Mouse (Mus musculus) cerebellum, adult 2 months (tissue): ENCODE measurements around the gene Zfp335. TPM values are rescaled to one million over a fixed set of nuclear protein-coding genes. Genes with fewer than 3 reads are reported as not detected.
A peak's percentile ranks its signal among the peaks of the same experiment; 100 is the strongest.

Source experiments
- DNase-seq, 2 experiments: peaks; one replicate each; pipeline ENCODE4 v3.0.0; 2021
- H3K27ac ChIP-seq: fragments of 200-500 bp; 2 replicates; pipeline ENCODE4 v1.5.1; 2012; ENCODE audit warnings: low read length, control low read depth, inconsistent platforms; ENCODE audit not compliant: insufficient read depth
- H3K27me3 ChIP-seq: fragments of 200-500 bp; 2 replicates; pipeline ENCODE4 v1.6.1; 2012; ENCODE audit warnings: inconsistent platforms, mild to moderate bottlenecking, low read length, moderate library complexity; ENCODE audit not compliant: control insufficient read depth, insufficient read depth
- H3K4me1 ChIP-seq: fragments of 200-500 bp; 2 replicates; pipeline ENCODE4 v1.6.1; 2011; ENCODE audit warnings: low read length; ENCODE audit not compliant: control insufficient read depth, insufficient read depth
- H3K4me3 ChIP-seq: fragments of 200-500 bp; replicated peaks from 2 replicates; pipeline ENCODE3; 2011; ENCODE audit warnings: mild to moderate bottlenecking, low read depth, low read length, control low read depth; ENCODE audit not compliant: insufficient read depth
- CTCF ChIP-seq: fragments of 200-500 bp; IDR thresholded peaks from 2 replicates; pipeline ENCODE4 v1.5.1; 2011; ENCODE audit warnings: low read depth, mild to moderate bottlenecking, control low read depth, low read length, moderate library complexity, borderline replicate concordance; ENCODE audit not compliant: insufficient read depth
- POLR2A ChIP-seq: fragments of 200-500 bp; IDR thresholded peaks from 2 replicates; pipeline ENCODE4 v1.6.1; 2011; ENCODE audit warnings: low read length, control low read depth, borderline replicate concordance; ENCODE audit not compliant: insufficient read depth
- WGBS: fragments of 180-500 bp; shearing (Covaris S2); methylation state at CpG from one replicate; pipeline ENCODE4 v1.1.7; 2018; 5-methylcytosine and 5-hydroxymethylcytosine counted together
- polyA plus RNA-seq: library from polyadenylated mRNA; depleted of rRNA; stranded (reverse); fragments of >200 nt; gene quantifications from 2 replicates; pipeline ENCODE4 v1.2.3, GENCODE M21; 2012

The Zfp335 gene
- polyA plus RNA-seq, 1 experiment = 32.0 TPM

DNA sequence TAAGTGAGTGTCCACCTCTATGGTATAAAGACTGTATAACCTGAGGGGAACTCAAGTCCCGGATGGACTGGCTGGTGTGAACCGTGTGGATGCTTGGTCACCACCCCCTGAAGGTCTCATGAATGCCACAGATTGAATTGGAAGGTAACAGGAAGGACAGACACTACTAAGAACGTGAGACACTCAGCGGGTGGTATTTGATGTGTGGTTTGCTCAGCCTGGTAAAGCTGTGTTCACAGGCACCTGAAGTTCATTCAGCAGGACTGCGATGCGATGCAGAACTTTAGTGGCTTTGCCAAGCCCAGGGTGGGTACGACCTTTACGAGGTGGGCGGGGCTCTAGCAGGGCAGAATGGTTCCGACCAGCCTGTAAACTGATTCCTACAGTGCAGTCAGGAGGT, 5.8 kb upstream of the Zfp335 start:
- no peak overlapping the region for H3K27ac ChIP-seq
- no peaks in the 10 kb centered on the region for H3K27me3 ChIP-seq
- no peak for DNase-seq
- WGBS = 67% methylated on average over 10 of the region's 10 CpGs
- no peak overlapping the region for H3K4me3 ChIP-seq
- peaks cover 2% of the 10 kb centered on the region; the same call in 1 of the 2 replicates for H3K4me1 ChIP-seq
- TF ChIP-seq CTCF = no peak
- TF ChIP-seq POLR2A = no peak

DNA sequence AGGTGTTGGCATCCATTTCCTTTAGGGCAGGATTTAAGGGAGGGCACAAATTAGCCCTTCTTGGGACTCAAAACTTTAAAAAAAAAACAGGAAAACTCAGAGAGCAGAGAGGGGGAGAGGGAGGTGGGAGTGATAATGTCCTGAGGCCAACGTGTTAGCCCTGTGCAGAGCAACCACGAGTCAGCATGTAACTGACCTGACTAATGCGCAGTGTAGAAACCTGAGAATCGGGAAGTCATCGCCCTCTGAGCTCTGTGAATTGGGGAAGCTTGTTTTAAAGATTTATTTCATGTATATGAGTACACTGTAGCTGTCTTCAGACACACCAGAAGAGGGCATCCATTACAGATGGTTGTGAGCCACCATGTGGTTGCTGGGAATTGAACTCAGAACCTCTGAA, 5.3 kb upstream of the Zfp335 start:
- Histone ChIP-seq H3K4me1 (peaks cover 5% of the 10 kb centered on the region; the same call in 1 of the 2 replicates), H3K4me3 (no peak overlapping the region), H3K27me3 (no peaks in the 10 kb centered on the region), H3K27ac (no peak overlapping the region)
- no peak for TF ChIP-seq POLR2A
- TF ChIP-seq CTCF = no peak
- no peak for DNase-seq
- WGBS = 91% methylated on average over 5 of the region's 5 CpGs

DNA sequence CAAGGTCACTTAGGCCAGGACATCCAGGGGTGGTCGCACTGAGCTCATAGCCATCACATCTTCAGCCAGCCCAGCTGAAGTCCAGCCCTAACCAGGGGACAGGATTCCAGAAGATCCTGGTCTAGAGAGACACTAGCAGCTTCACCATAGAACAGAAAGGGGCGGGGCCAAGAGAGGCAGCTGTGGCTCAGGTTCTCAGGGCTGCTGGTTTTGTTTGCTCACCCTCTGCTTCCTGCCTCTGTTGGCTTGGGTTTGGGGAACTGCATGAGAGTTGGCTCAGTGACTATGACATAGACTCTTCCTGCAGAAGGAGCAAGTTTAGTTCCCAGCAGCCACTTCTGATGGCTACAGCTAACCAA, 1.9 kb upstream of the Zfp335 start:
- DNase-seq = no peak
- Histone ChIP-seq H3K4me1 (peaks cover 12% of the 10 kb centered on the region), H3K27ac (no peak overlapping the region), H3K4me3 (no peak overlapping the region), H3K27me3 (no peaks in the 10 kb centered on the region)
- 93% methylated on average over 2 of the region's 2 CpGs for WGBS
- TF ChIP-seq CTCF = no peak
- no peak for TF ChIP-seq POLR2A

DNA sequence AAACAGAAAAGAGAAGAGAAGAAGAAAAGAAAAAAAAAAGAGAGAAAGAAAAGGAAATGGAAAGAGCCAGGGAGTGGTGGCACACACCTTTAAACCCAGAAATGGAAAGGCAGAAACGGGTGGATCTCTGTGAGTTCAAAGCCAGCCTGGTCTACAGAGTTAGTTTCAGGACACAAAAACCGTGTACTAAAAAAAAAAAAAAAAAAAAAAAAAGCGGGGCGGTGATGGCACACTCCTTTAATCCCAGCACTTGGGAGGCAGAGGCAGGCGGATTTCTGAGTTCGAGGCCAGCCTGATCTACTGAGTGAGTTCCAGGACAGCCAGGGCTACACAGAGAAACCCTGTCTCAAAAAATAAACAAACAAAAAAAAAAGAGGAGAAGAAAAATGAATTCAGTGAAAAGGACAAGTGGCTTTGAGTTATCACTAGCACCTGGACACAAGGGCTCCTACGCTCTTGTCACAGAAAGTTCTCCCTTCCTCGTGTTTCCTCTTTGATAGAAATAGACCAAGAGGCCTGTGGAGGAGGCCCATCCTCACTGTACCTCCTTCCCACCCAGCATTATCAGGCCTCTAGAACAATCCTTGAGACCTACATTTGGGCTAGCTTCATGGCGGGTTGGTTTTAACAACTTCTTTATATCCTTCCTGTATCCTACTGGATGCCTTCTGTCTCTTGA, 1.3 kb upstream of the Zfp335 start:
- Histone ChIP-seq H3K27me3 (no peaks in the 10 kb centered on the region), H3K4me3 (no peak overlapping the region), H3K4me1 (peaks cover 12% of the 10 kb centered on the region), H3K27ac (no peak overlapping the region)
- 90% methylated on average over 8 of the region's 9 CpGs for WGBS
- no peak for TF ChIP-seq CTCF
- no peak for TF ChIP-seq POLR2A
- DNase-seq = no peak

DNA sequence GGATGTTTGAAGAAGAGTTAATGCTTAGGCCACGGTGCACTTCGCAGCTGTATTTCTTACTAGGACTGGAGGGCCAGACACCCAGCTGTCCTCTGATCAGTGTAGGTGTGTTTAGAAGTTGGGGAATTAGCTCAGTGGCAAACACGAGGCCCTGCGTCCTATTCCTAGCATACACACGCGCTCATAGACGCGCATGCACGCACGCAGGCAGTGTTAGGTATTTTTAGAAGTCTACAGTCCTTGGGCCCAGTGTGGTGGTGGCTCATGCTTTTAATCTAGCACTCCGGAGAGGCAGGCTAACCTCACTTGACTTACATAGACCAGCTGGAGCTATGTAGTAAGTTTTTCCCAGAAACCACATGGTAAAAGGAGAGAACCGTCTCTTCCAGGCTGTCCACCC, 594 bp upstream of the Zfp335 start:
- Histone ChIP-seq H3K4me3 (peak overlapping the region; percentile 99), H3K4me1 (peaks cover 12% of the 10 kb centered on the region), H3K27me3 (no peaks in the 10 kb centered on the region), H3K27ac (peak overlapping the region; percentile 100)
- TF ChIP-seq POLR2A = no peak
- no peak for TF ChIP-seq CTCF
- no peak for DNase-seq
- WGBS = 3% methylated on average over 12 of the region's 12 CpGs

DNA sequence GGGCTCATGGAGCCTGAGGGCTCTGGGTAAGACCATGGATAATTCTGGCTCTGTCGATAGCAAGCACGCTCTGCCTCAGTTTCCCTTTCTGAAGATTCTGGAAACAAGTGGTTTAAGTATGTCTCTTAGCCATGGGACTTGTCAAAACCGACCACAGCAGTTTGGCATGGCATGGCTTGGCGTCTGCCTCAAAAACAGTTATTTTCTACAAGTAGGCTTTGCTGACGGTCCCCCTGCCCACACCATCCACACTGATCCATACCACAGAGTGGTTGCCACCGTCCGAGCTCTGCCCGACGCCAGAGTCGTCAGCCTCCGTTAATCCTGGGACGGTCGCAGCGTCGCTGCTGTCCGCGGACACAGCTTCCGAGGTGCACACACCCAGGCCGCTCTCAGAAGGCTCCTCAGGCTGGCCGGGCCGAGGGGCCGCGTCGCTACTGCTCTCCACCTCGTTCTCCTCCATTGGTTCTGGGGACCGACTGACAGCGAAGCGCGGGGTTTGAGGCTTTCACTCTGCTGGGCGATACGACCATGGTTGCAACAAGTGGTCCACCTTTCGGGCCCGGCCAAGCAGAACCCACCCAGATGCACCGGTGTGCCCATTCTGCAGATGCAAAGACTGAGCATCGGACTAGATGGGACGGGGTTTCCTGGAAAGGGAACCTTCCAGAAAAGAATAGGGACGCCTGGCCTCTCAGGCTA, 1.0 kb downstream of the Zfp335 start:
- TF ChIP-seq CTCF (no peak), POLR2A (no peak; the same call in 1 of the 2 replicates)
- Histone ChIP-seq H3K27ac (peak overlapping the region; percentile 100), H3K27me3 (no peaks in the 10 kb centered on the region), H3K4me3 (peak overlapping the region; percentile 99), H3K4me1 (peaks cover 12% of the 10 kb centered on the region)
- no peak for DNase-seq
- WGBS = 3% methylated on average over 37 of the region's 37 CpGs

DNA sequence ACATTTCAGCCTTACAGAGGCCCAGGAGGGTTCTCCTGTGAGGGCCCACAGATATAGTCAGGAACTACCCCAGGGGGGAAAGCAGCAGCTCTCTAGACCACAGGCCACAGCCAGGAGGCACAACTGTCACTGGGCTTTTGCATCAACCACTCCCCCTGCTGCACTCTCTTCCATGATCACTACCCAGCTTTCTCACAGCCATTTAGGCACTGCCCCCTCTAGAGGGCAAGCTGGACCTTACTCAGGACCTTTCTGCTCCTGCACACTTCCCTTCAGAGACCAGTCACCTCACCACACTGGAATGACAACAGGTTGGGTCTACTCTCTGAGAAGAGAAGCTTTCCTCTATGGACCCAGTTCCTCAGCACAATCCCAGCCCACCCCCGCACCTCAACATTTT, 2.0 kb downstream of the Zfp335 start:
- WGBS = 82% methylated on average over 1 of the region's 1 CpGs
- Histone ChIP-seq H3K27ac (no peak overlapping the region), H3K4me1 (peaks cover 12% of the 10 kb centered on the region), H3K4me3 (peak overlapping the region; percentile 7), H3K27me3 (no peaks in the 10 kb centered on the region)
- TF ChIP-seq CTCF (peak; percentile 32; the same call in 1 of the 2 replicates), POLR2A (no peak)
- no peak for DNase-seq

DNA sequence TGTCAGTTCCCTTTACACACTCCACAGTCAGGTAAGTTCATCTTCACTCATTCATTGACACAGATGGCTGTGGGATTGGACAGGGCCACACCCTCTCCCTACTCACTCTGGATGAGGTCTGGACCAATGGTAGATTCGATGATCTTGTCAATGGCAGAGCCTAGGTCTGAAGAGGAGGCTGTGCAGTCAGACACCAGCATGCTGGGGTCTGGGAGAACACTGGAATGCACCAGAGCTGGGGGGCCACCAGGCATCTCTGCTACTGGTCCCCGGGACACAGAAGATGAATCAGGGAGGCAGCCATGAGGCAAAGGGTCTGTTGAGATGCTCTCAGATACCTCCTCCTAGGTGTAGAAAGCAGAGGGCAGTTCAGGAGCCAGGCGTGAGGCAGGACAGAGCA, 2.5 kb downstream of the Zfp335 start:
- 86% methylated on average over 3 of the region's 3 CpGs for WGBS
- peaks cover 12% of the 10 kb centered on the region for H3K4me1 ChIP-seq
- no peak for DNase-seq
- H3K27ac ChIP-seq = no peak overlapping the region
- no peaks in the 10 kb centered on the region for H3K27me3 ChIP-seq
- H3K4me3 ChIP-seq = no peak overlapping the region
- TF ChIP-seq POLR2A (no peak), CTCF (no peak)
